Mouse (Mus musculus): ENCODE data around the gene Gse1.

GRCm38 (mm10) chr8:120471166-120471565 lies 242.9 kb downstream of the Gse1 start:
- peak; percentile 35 to 77 (median 53); a peak in 5 of 6 replicates for TF ChIP-seq CTCF (IDR thresholded peaks at IDR 0.05 in 2 of 3, conservative IDR thresholded peaks at IDR 0.05 in 1 of 3; ENCODE audit: control insufficient read depth in 1 of 3, insufficient read depth in 1 of 3, low read depth in 2 of 3, low read length in 3 of 3, poor library complexity in 1 of 3, severe bottlenecking in 1 of 3)
- TF ChIP-seq POLR2A (IDR thresholded peaks at IDR 0.05; ENCODE audit: control insufficient read depth in 1 of 2, insufficient read depth in 1 of 2, low read depth in 1 of 2, low read length in 2 of 2, poor library complexity in 1 of 2): no peak
- no peak for TF ChIP-seq ZMIZ1 (IDR thresholded peaks at IDR 0.05; ENCODE audit: low read depth, low read length)
- no peak for TF ChIP-seq MAX (IDR thresholded peaks at IDR 0.05; ENCODE audit: low read length)
- no peak for TF ChIP-seq TAL1 (IDR thresholded peaks at IDR 0.05; ENCODE audit: low read length)
- no peak for TF ChIP-seq USF1 (IDR thresholded peaks at IDR 0.05; ENCODE audit: low read depth, low read length)
- TF ChIP-seq TBP (IDR thresholded peaks at IDR 0.05; ENCODE audit: low read depth, low read length): no peak
- no peak for TF ChIP-seq EP300 (IDR thresholded peaks at IDR 0.05; ENCODE audit: low read depth in 1 of 2, low read length in 2 of 2)
- no peak for TF ChIP-seq BHLHE40 (IDR thresholded peaks at IDR 0.05; ENCODE audit: borderline replicate concordance, low read depth, low read length)
- TF ChIP-seq KAT2A (conservative IDR thresholded peaks at IDR 0.05; ENCODE audit: low read depth, low read length): no peak
- no peak for TF ChIP-seq MAFK (IDR thresholded peaks at IDR 0.05; ENCODE audit: borderline replicate concordance, low read depth, low read length)
- TF ChIP-seq MEF2A (IDR thresholded peaks at IDR 0.05; ENCODE audit: extremely low read depth, insufficient replicate concordance, low read depth, low read length, poor library complexity, severe bottlenecking): no peak
- no peak for TF ChIP-seq GABPA (IDR thresholded peaks at IDR 0.05; ENCODE audit: low read depth, low read length)
- TF ChIP-seq MYC (IDR thresholded peaks at IDR 0.05; ENCODE audit: low read depth, low read length): no peak

All from MEL (cell line).